In genomic region chr5:140684343-140685148, GRCm38 (mm10) we compare ENCODE assay signal across 8 mouse cellular contexts. TPM values are rescaled to one million over a fixed set of nuclear protein-coding genes. Genes with fewer than 3 reads are reported as not detected.
DNase-seq lines count a peak whose midpoint lies in the region; ATAC-seq and TF ChIP-seq lines count a peak whose summit lies in the region.

No protein-coding gene starts in this region.

- intact Hi-C loops in gastrocnemius, adult 2 months (cut with DNase I), result loop anchor here (5.0 kb wide), 1 partner anchor 142 kb away; no protein-coding TSS in a partner anchor
- intact Hi-C loops in gastrocnemius, postnatal 36 days (cut with DNase I), result loop anchor here (5.0 kb wide), 1 partner anchor 57 kb away; no protein-coding TSS in a partner anchor

- H3K27ac ChIP-seq in gastrocnemius, adult 2 months, result no peak overlapping the region

- DNase-seq in gastrocnemius, adult 2 months, result peak; percentile 50
- DNase-seq in gastrocnemius, postnatal 36 days, result no peak
- peak; percentile 50 for DNase-seq in urinary bladder, postnatal 14 days (ENCODE audit: low spot score)
- no peak for DNase-seq in urinary bladder, postnatal 4 days (ENCODE audit: low spot score in 2 of 2)
- DNase-seq in kidney, postnatal 4 days, result peak; percentile 70 to 74
- DNase-seq in neural tube, embryonic 10.5 days (ENCODE audit: extremely low spot score, low spot score), result peak; percentile 29
- DNase-seq in urinary bladder, postnatal 25 days (ENCODE audit: low spot score), result no peak

- ATAC-seq in erythroblast, adult 5-6 weeks (replicated peaks; ENCODE audit: low FRiP score, poor library complexity, severe bottlenecking), result peak; percentile 62; the same call in 1 of the 2 replicates

- TF ChIP-seq CTCF in gastrocnemius, adult 2 months (IDR thresholded peaks at IDR 0.05), result peak; percentile 87

- H3K4me3 ChIP-seq in gastrocnemius, adult 2 months, result no peak overlapping the region

RNA-seq across cellular contexts. Expression of gene Iqce, which starts 17.6 kb away (rescaled TPM):
- total RNA-seq in gastrocnemius, adult 2 months (2021), result 1 to 10 TPM; 2.2 to 3.3 TPM
- 1 to 10 TPM; 2.6 to 3.1 TPM for total RNA-seq in gastrocnemius, postnatal 36 days (2021)
- total RNA-seq in erythroblast, adult 5-6 weeks (2015; ENCODE audit: low replicate concordance), result 1.9 and 3.8 TPM in 2 replicates
- 2.9 and 3.0 TPM in 2 replicates for total RNA-seq in erythroblast, adult 5-6 weeks (2017; ENCODE audit: low replicate concordance)

RNA-seq across cellular contexts. Expression of gene Brat1, which starts 20.3 kb away (rescaled TPM):
- 1 to 10 TPM; 4.9 to 5.5 TPM for total RNA-seq in gastrocnemius, adult 2 months (2021)
- total RNA-seq in gastrocnemius, postnatal 36 days (2021), result 1 to 10 TPM; 4.6 to 5.1 TPM
- total RNA-seq in erythroblast, adult 5-6 weeks (2015; ENCODE audit: low replicate concordance), result 0.96 and 2.3 TPM in 2 replicates
- 2.2 and 2.8 TPM in 2 replicates for total RNA-seq in erythroblast, adult 5-6 weeks (2017; ENCODE audit: low replicate concordance)

RNA-seq across cellular contexts. Expression of gene Ttyh3, which starts 35.7 kb away (rescaled TPM):
- 1 to 10 TPM; 4.0 to 4.4 TPM for total RNA-seq in gastrocnemius, adult 2 months (2021)
- total RNA-seq in gastrocnemius, postnatal 36 days (2021), result 1 to 10 TPM; 4.6 to 5.2 TPM
- total RNA-seq in erythroblast, adult 5-6 weeks (2015; ENCODE audit: low replicate concordance), result 17.9 and 18.8 TPM in 2 replicates
- total RNA-seq in erythroblast, adult 5-6 weeks (2017; ENCODE audit: low replicate concordance), result 3.7 and 7.0 TPM in 2 replicates

RNA-seq across cellular contexts. Expression of gene Amz1, which starts 39.4 kb away (rescaled TPM):
- under 1 TPM in 1 of 2 experiments, not detected in 1; 0.17 TPM for total RNA-seq in gastrocnemius, adult 2 months (2021)
- total RNA-seq in gastrocnemius, postnatal 36 days (2021), result under 1 TPM; 0.22 to 0.38 TPM
- total RNA-seq in erythroblast, adult 5-6 weeks (2015; ENCODE audit: low replicate concordance), result 0.38 and 6.1 TPM in 2 replicates
- total RNA-seq in erythroblast, adult 5-6 weeks (2017; ENCODE audit: low replicate concordance), result 0.28 and 1.3 TPM in 2 replicates

Comparison
In these comparisons a context has a peak if more than half of its experiments do, and no peak if none do; other contexts are left out.
1. DNase-seq: peak in gastrocnemius, adult 2 months (single experiment), urinary bladder, postnatal 14 days (single experiment), kidney, postnatal 4 days (2 of 2) and neural tube, embryonic 10.5 days (single experiment); none in gastrocnemius, postnatal 36 days (0 of 2), urinary bladder, postnatal 4 days (0 of 2) and urinary bladder, postnatal 25 days (single experiment).